Mouse (Mus musculus) lung, postnatal 10 days (tissue): Measurements from ENCODE around the gene Olfr983.

Experiments
- DNase-seq: peaks from one replicate; pipeline ENCODE4 v3.0.0; 2021

Olfr983 gene

GRCm38 (mm10) chr9:40093495-40093894, at the start of gene Olfr983:
Olfr983 (minus strand) TSS chr9:40093595.
- DNase-seq: no peak

- DNase-seq: no peak
Observed at GRCm38 (mm10) chr9:40141544-40141943, 48.1 kb upstream of the Olfr983 start.

GRCm38 (mm10) chr9:40139484-40139883, 46.1 kb upstream of the Olfr983 start:
- DNase-seq: no peak

- no peak for DNase-seq
Observed at GRCm38 (mm10) chr9:40136987-40137688, 43.7 kb upstream of the Olfr983 start.

- no peak for DNase-seq
Observed at GRCm38 (mm10) chr9:40130556-40130955, 37.2 kb upstream of the Olfr983 start.

- DNase-seq: no peak
Observed at GRCm38 (mm10) chr9:40130084-40130483, 36.7 kb upstream of the Olfr983 start, which contains the start of gene Olfr985. Olfr985 (minus strand) TSS chr9:40130184.

GRCm38 (mm10) chr9:40117287-40117659, 23.9 kb upstream of the Olfr983 start:
- no peak for DNase-seq

GRCm38 (mm10) chr9:40116645-40117286, 23.4 kb upstream of the Olfr983 start:
- peak; percentile 72 for DNase-seq

- DNase-seq: no peak
Observed at GRCm38 (mm10) chr9:40114106-40114505, 20.7 kb upstream of the Olfr983 start, which contains the start of gene Olfr984. Olfr984 (minus strand) TSS chr9:40114206.

- no peak for DNase-seq
Observed at GRCm38 (mm10) chr9:40094769-40095168, 1.4 kb upstream of the Olfr983 start.

- no peak for DNase-seq
Observed at GRCm38 (mm10) chr9:40073529-40073928, 19.9 kb downstream of the Olfr983 start, which contains the start of gene Olfr982. Olfr982 (plus strand) TSS chr9:40073829.

- DNase-seq: no peak
Observed at GRCm38 (mm10) chr9:40050138-40050537, 43.3 kb downstream of the Olfr983 start.
